Mouse (Mus musculus) layer of hippocampus, postnatal 14 days (tissue): Measurements from ENCODE around the gene Bcar3. TPM values are rescaled to one million over a fixed set of nuclear protein-coding genes. Genes with fewer than 3 reads are reported as not detected.
A peak's percentile ranks its signal among the peaks of the same experiment; 100 is the strongest.

ENCODE experiments used
- DNase-seq, 2 experiments: peaks; one replicate each; pipeline ENCODE4 v3.0.0; 2021 to 2022; ENCODE audit warnings: low spot score in 2 of 2, mixed read lengths in 1 of 2
- total RNA-seq, 2 experiments: library from RNA; stranded (reverse); gene quantifications; 2 replicates each; pipeline ENCODE4 v1.2.3; 2021

The Bcar3 gene
- total RNA-seq, 2 experiments from 2014 or later = 10.3 to 11.0 TPM

- DNase-seq = no peak
These were observed 2.1 kb upstream of the Bcar3 start for GRCm38 (mm10) chr3:122291828-122292227.

GRCm38 (mm10) chr3:122292300-122293222 lies 1.4 kb upstream of the Bcar3 start:
- peak; percentile 90 to 91 for DNase-seq

- DNase-seq = no peak
These were observed 548 bp upstream of the Bcar3 start for GRCm38 (mm10) chr3:122293223-122293953.

- DNase-seq = no peak
These were observed 1.6 kb downstream of the Bcar3 start for GRCm38 (mm10) chr3:122295511-122295910.

- DNase-seq = no peak
These were observed 3.0 kb downstream of the Bcar3 start for GRCm38 (mm10) chr3:122296979-122297378.

GRCm38 (mm10) chr3:122300983-122301919 lies 7.3 kb downstream of the Bcar3 start:
- DNase-seq = peak; percentile 61 to 71

- DNase-seq = no peak
These were observed 10.6 kb downstream of the Bcar3 start for GRCm38 (mm10) chr3:122304560-122304959.

GRCm38 (mm10) chr3:122307894-122308671 lies 14.1 kb downstream of the Bcar3 start:
- DNase-seq = no peak

- DNase-seq = no peak
These were observed 15.0 kb downstream of the Bcar3 start for GRCm38 (mm10) chr3:122308981-122309380.

GRCm38 (mm10) chr3:122312078-122312477 lies 18.1 kb downstream of the Bcar3 start:
- DNase-seq = peak; percentile 79 to 81

- DNase-seq = peak in 1 of 2 experiments; percentile 46
These were observed 19.1 kb downstream of the Bcar3 start for GRCm38 (mm10) chr3:122312936-122313629.

- DNase-seq = no peak
These were observed 20.0 kb downstream of the Bcar3 start for GRCm38 (mm10) chr3:122313936-122314335.

- DNase-seq = no peak
These were observed 22.7 kb downstream of the Bcar3 start for GRCm38 (mm10) chr3:122316621-122317020.

GRCm38 (mm10) chr3:122317339-122317738 lies 23.4 kb downstream of the Bcar3 start:
- no peak for DNase-seq

- DNase-seq = no peak
These were observed 28.3 kb downstream of the Bcar3 start for GRCm38 (mm10) chr3:122322226-122322625.

GRCm38 (mm10) chr3:122323841-122324240 lies 29.9 kb downstream of the Bcar3 start:
- DNase-seq = no peak

GRCm38 (mm10) chr3:122324528-122324927 lies 30.6 kb downstream of the Bcar3 start:
- DNase-seq = no peak

GRCm38 (mm10) chr3:122330484-122330883 lies 36.5 kb downstream of the Bcar3 start:
- no peak for DNase-seq

GRCm38 (mm10) chr3:122333493-122333892 lies 39.6 kb downstream of the Bcar3 start:
- DNase-seq = no peak

GRCm38 (mm10) chr3:122333902-122334301 lies 40.0 kb downstream of the Bcar3 start:
- no peak for DNase-seq
